Mouse (Mus musculus) liver, embryonic 14.5 days (tissue): ENCODE results near the gene Mtf1. TPM values are rescaled to one million over a fixed set of nuclear protein-coding genes. Genes with fewer than 3 reads are reported as not detected.

ENCODE experiments used
- ATAC-seq: fragments of 200-750 bp; cut with Nextera tagmentation; 2 replicates; pipeline ENCODE4 v1.8.0; 2017; ENCODE audit warnings: moderate number of reproducible peaks, mild to moderate bottlenecking, moderate library complexity; ENCODE audit not compliant: insufficient read depth
- DNase-seq, 3 experiments: peaks; one replicate each; pipeline ENCODE4 v3.0.0-alpha.2; 2012 to 2013; ENCODE audit warnings: low read depth in 3 of 3, low spot score in 3 of 3
- H3K27ac ChIP-seq: fragments of 300-500 bp; sonication (generic); 2 replicates; pipeline ENCODE4 v1.5.1; 2014; ENCODE audit warnings: moderate library complexity, mild to moderate bottlenecking, control low read depth, inconsistent platforms
- H3K27me3 ChIP-seq: fragments of 300-500 bp; sonication (generic); 2 replicates; pipeline ENCODE4 v1.6.1; 2014; ENCODE audit warnings: mild to moderate bottlenecking, low read length, moderate library complexity; ENCODE audit not compliant: control insufficient read depth, insufficient read depth
- H3K36me3 ChIP-seq: fragments of 300-500 bp; sonication (generic); replicated peaks from 2 replicates; pipeline ENCODE4 v1.6.1; 2014; ENCODE audit warnings: low read depth; ENCODE audit not compliant: control insufficient read depth, insufficient read depth
- H3K4me1 ChIP-seq, 2 experiments: fragments of 200-500 bp in 1 of 2; fragments of 300-500 bp in 1 of 2; sonication (generic) in 1 of 2; replicated peaks; 2 replicates each; pipeline ENCODE4 v1.6.1; 2012 to 2014; ENCODE audit warnings: antibody characterized with exemption in 1 of 2, inconsistent platforms in 1 of 2, low read length in 1 of 2; ENCODE audit not compliant: control insufficient read depth in 2 of 2, insufficient read depth in 2 of 2
- H3K4me2 ChIP-seq: fragments of 300-500 bp; sonication (generic); 2 replicates; pipeline ENCODE4 v1.6.1; 2014; ENCODE audit warnings: low read depth, mild to moderate bottlenecking, control low read depth, moderate library complexity
- H3K4me3 ChIP-seq, 2 experiments: fragments of 200-500 bp in 1 of 2; fragments of 300-500 bp in 1 of 2; sonication (generic) in 1 of 2; 2 replicates each; pipeline ENCODE4 v1.5.1; 2012 to 2014; ENCODE audit warnings: low read depth in 2 of 2, low read length in 2 of 2, mild to moderate bottlenecking in 2 of 2, control low read depth in 1 of 2, inconsistent platforms in 1 of 2, moderate library complexity in 1 of 2; ENCODE audit not compliant: insufficient read depth in 1 of 2
- H3K9ac ChIP-seq: fragments of 300-500 bp; sonication (generic); replicated peaks from 2 replicates; pipeline ENCODE4 v1.6.1; 2014; ENCODE audit warnings: mild to moderate bottlenecking, control low read depth, moderate library complexity
- H3K9me3 ChIP-seq: fragments of 300-500 bp; sonication (generic); 2 replicates; pipeline ENCODE4 v1.6.1; 2016; ENCODE audit warnings: low read length, mixed read lengths; ENCODE audit not compliant: control insufficient read depth
- CTCF ChIP-seq: IDR thresholded peaks from 2 replicates; pipeline ENCODE4 v1.5.1; 2016; ENCODE audit warnings: antibody characterized with exemption, low read depth, control low read depth
- EP300 ChIP-seq: IDR thresholded peaks from 2 replicates; pipeline ENCODE4 v1.6.1; 2016; ENCODE audit warnings: antibody characterized with exemption, low read depth
- WGBS: fragments of 180-500 bp; shearing (Covaris S2); extraction: QIAGEN DNeasy Blood & Tissue Kit; methylation state at CpG from one replicate; pipeline ENCODE4 v1.1.7; 2014; ENCODE audit not compliant: insufficient replicate concordance; 5-methylcytosine and 5-hydroxymethylcytosine counted together
- polyA plus RNA-seq, 2 experiments: library from polyadenylated mRNA; depleted of rRNA in 1 of 2; stranded (reverse) in 1 of 2; unstranded in 1 of 2; fragments of >200 nt; fragmentation: Nextera tagmentation in 1 of 2; extraction: Ambion mirVana in 1 of 2; gene quantifications; 2 replicates each; pipeline versions ENCODE4 v1.2.1 to v1.2.3; 2012 to 2014

The Mtf1 gene
- polyA plus RNA-seq, 2 experiments = 7.1 to 10.9 TPM

GRCm38 (mm10) chr4:124850261-124850913 lies 48.5 kb downstream of the Mtf1 start, which contains the start of gene Yrdc:
TSS of gene Yrdc (plus strand) at chr4:124850679.
- TF ChIP-seq EP300 (no peak), CTCF (0 out of 2 replicates have a peak, but pooled peaks have one; percentile 27)

GRCm38 (mm10) chr4:124850933-124851658 lies 49.2 kb downstream of the Mtf1 start, which contains the start of gene 1110065P20Rik:
TSS of gene 1110065P20Rik (minus strand) at chr4:124851196.
- peak within 1 kb of the TSS; percentile 56 for H3K27ac ChIP-seq
- no peaks in the 10 kb centered on the region for H3K9me3 ChIP-seq
- no peaks in the 10 kb centered on the region for H3K27me3 ChIP-seq
- H3K4me1 ChIP-seq = peaks cover 8 to 14% of the 10 kb centered on the region in 2 experiments
- peaks cover 20% of the 10 kb centered on the region for H3K36me3 ChIP-seq
- TF ChIP-seq EP300 (no peak), CTCF (no peak)
- under 1% methylated on average over 75 of the region's 75 CpGs for WGBS
- DNase-seq (peak; percentile 47 to 51 (median 50)), ATAC-seq (peak; percentile 62)
- peak within 1 kb of the TSS; percentile 82 to 93 for H3K4me3 ChIP-seq
- peak within 1 kb of the TSS; percentile 97 for H3K4me2 ChIP-seq
- peak within 1 kb of the TSS; percentile 81 for H3K9ac ChIP-seq

More at GRCm38 (mm10) chr4:124850261-124850913, 48.5 kb downstream of the Mtf1 start, which contains the start of gene Yrdc:
- H3K9ac ChIP-seq = peak within 1 kb of the TSS; percentile 81
- H3K36me3 ChIP-seq = peaks cover 19% of the 10 kb centered on the region
- peaks cover 8 to 14% of the 10 kb centered on the region in 2 experiments for H3K4me1 ChIP-seq
- H3K4me2 ChIP-seq = peak within 1 kb of the TSS; percentile 97
- no peaks in the 10 kb centered on the region for H3K27me3 ChIP-seq
- peak within 1 kb of the TSS; percentile 82 to 93 for H3K4me3 ChIP-seq
- peak within 1 kb of the TSS; percentile 56 for H3K27ac ChIP-seq
- WGBS = under 1% methylated on average over 84 of the region's 90 CpGs
- ATAC-seq (peak; percentile 92), DNase-seq (peak; percentile 83 to 84 (median 84))
- H3K9me3 ChIP-seq = no peaks in the 10 kb centered on the region

- H3K36me3 ChIP-seq = peaks cover 20% of the 10 kb centered on the region
These were observed 54.4 kb downstream of the Mtf1 start for GRCm38 (mm10) chr4:124856294-124856693.

GRCm38 (mm10) chr4:124858370-124858769 lies 56.5 kb downstream of the Mtf1 start:
- H3K4me1 ChIP-seq = no peaks in the 10 kb centered on the region
- TF ChIP-seq EP300 (no peak), CTCF (no peak)
- no peak overlapping the region for H3K4me3 ChIP-seq
- no peak overlapping the region for H3K27ac ChIP-seq
- H3K9ac ChIP-seq = no peak overlapping the region
- DNase-seq = no peak
- peaks cover 14% of the 10 kb centered on the region for H3K36me3 ChIP-seq
- H3K27me3 ChIP-seq = peaks cover 29% of the 10 kb centered on the region
- no peaks in the 10 kb centered on the region for H3K9me3 ChIP-seq
- no peak overlapping the region for H3K4me2 ChIP-seq
- ATAC-seq = no peak
- WGBS = 75% methylated on average over 5 of the region's 5 CpGs

More at GRCm38 (mm10) chr4:124856294-124856693, 54.4 kb downstream of the Mtf1 start:
- WGBS = 91% methylated on average over 8 of the region's 8 CpGs
- peaks cover 10% of the 10 kb centered on the region for H3K27me3 ChIP-seq
- H3K4me3 ChIP-seq = no peak overlapping the region
- H3K27ac ChIP-seq = no peak overlapping the region
- H3K9ac ChIP-seq = no peak overlapping the region
- DNase-seq = no peak
- no peak overlapping the region for H3K4me2 ChIP-seq
- no peak for ATAC-seq
- H3K9me3 ChIP-seq = no peaks in the 10 kb centered on the region
- TF ChIP-seq EP300 (no peak), CTCF (no peak)
- H3K4me1 ChIP-seq = peaks cover 8 to 9% of the 10 kb centered on the region in 2 experiments

GRCm38 (mm10) chr4:124860446-124860845 lies 58.5 kb downstream of the Mtf1 start:
- Histone ChIP-seq H3K4me2 (no peak overlapping the region), H3K4me3 (no peak overlapping the region), H3K27ac (no peak overlapping the region), H3K27me3 (peaks cover 34% of the 10 kb centered on the region), H3K9ac (no peak overlapping the region), H3K9me3 (no peaks in the 10 kb centered on the region), H3K4me1 (no peaks in the 10 kb centered on the region), H3K36me3 (no peaks in the 10 kb centered on the region)
- TF ChIP-seq CTCF = no peak
- TF ChIP-seq EP300 = no peak
- WGBS = 9% methylated on average over 7 of the region's 7 CpGs
- no peak for ATAC-seq
- peak; percentile 34 to 46 (median 38) for DNase-seq
